Mouse (Mus musculus): ENCODE results near the gene Gab2. TPM values are rescaled to one million over a fixed set of nuclear protein-coding genes. Genes with fewer than 3 reads are reported as not detected.

Gene Gab2
- total RNA-seq, 2 experiments from 2014 or later: 14.1 to 16.4 TPM

DNA sequence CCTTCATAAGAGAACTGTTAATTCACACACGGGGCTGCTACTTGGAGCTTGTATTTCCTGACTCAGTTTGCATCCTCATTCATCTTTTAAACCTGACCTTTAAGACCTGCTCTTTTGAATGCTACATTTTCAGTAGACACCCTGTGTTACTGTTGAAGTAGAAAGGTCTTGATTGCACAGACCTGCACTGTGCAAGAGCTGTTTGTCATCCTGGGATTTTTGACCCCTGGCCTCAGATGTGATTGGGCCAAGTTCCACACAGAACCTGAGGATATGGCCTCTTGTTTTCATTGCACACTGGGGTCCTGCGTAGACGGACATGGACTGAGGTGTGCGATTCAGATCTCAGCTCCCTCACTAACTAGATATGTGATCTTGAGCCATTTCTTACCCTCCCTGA, 257.2 kb downstream of the Gab2 start:
- ATAC-seq (replicated peaks; ENCODE audit: poor library complexity, severe bottlenecking): no peak

DNA sequence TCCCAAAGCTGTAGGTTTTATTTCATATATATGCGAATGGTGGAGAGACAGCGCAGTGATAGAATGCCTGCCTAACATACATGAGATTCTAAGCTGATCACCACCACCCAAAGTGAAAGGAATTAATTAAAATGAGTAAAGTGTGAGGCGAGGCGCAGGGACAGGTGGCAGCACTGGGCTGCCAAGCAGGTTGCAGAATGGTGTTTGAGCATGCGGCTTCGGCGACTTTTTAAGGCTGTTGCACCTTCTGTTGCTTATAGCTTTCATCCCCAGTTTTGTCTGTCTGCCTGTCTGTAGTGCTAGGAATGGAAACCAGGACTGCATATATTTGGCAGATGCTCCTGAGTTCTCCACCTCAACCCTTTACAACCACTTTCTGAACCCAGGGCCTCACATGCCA, 258.2 kb downstream of the Gab2 start:
- ATAC-seq (replicated peaks; ENCODE audit: poor library complexity, severe bottlenecking): no peak

DNA sequence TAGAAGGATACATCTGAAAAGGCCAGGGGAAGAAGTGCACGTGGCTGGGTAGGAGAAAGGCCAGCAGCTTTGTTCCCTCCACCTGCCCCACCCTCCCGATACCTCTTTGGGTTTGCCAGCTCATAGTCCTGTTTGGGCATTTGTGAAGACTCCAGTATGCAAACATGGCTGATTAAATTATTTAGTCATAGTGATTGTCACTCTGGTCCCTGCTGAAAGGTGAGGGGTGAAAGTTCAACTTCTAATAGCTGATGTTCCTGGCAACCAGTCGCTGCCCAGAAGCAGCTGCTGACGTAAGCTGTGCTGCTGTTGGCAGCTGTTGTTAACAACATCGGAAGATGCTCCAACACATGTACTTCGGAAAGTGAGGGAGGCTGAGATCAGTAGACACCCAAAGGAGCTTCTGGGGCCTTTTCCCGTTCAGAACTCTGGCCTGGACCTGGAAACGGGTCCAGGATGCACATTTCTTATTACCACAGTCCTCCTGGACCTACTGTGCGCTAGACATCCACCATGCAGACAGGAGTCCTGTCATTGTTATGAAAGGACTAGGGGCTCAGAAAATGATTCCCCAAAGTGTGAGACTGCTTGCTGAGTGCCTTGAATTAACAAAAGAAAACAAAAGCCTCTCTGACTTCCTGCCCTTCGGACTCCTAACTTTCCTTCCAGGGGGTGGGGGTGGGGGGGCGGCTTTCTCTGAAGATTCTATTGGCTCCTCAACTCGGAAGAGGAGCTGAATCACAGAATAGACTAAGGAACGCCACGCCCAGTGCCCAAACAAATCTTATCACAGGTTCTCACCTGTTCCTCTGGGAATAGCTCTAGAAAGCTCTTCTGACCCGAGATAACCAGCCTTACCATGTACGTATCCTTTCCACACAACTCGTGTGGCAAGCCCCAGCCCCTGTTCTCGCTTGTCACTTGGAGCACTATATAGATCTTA, 259.8 kb downstream of the Gab2 start:
- ATAC-seq (replicated peaks; ENCODE audit: poor library complexity, severe bottlenecking): no peak

DNA sequence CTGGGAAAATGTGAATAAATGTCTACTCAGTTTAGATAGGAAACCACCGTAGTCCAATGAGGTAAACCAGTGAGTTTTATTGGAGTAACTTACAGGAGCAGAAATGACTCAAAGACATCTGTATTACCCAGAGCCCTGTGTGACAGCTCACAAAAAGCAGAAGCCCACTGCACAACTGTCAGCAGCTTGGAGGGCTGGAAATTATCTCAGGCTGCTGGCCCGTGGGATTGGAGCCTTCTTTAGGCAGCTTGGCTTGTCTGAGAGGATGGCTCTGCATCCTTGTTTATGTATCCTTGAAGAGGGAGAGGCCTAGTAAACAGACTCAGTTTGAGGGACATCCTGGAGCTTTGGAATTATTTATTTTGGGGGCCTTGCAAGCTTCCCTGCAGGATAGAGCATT, 261.6 kb downstream of the Gab2 start:
- ATAC-seq (replicated peaks; ENCODE audit: poor library complexity, severe bottlenecking): no peak

DNA sequence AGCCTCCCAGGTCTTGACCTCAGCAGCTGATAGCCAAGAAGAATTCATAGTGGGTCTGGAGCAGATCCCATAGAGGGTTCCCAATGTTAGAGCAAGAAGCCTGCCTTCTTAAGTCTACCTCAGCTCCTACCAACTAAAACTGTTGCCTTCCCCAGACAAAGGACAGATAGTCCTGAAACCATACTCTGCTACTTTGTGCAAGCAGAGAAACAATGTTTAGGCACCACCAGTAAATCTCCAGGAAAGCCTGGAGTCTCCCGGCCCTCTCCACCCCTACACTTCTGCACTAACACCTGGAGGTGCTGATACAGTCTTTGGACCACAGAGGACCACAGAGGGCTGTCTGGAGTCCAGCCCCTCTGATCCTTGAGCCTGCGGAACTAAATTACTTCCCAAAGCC, 263.3 kb downstream of the Gab2 start:
- no peak for ATAC-seq (replicated peaks; ENCODE audit: poor library complexity, severe bottlenecking)

DNA sequence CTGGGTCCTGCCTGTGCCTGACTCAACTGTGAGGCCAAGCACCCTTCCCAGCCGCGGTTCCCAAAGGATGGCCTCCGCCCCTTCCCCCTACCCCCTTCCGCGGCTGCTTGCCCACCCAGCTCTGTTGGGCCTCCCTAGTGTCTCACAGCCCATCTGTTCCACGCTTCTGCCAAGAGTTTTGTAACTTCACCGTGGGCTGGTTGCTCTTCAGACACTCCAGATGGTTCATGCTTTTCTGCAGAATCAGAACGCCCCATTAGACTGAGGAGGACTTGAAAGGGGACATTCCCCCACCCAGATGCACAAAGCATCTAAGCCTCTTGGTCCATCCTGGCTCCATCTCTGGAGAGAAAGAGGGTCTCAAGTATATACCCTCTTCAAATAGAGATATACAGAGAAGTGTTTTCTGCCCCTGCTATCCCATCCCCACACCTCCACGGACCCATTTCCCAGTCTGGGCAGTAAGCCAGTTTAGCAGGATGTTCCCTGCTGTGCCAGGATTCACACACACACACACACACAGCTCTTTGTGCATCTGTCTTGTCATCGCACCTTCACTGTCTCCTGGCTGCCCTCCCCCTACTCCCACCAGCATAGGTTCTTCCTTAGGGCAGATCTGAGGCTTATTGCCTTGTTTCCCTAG, 264.0 kb downstream of the Gab2 start:
- ATAC-seq (replicated peaks; ENCODE audit: poor library complexity, severe bottlenecking): no peak

DNA sequence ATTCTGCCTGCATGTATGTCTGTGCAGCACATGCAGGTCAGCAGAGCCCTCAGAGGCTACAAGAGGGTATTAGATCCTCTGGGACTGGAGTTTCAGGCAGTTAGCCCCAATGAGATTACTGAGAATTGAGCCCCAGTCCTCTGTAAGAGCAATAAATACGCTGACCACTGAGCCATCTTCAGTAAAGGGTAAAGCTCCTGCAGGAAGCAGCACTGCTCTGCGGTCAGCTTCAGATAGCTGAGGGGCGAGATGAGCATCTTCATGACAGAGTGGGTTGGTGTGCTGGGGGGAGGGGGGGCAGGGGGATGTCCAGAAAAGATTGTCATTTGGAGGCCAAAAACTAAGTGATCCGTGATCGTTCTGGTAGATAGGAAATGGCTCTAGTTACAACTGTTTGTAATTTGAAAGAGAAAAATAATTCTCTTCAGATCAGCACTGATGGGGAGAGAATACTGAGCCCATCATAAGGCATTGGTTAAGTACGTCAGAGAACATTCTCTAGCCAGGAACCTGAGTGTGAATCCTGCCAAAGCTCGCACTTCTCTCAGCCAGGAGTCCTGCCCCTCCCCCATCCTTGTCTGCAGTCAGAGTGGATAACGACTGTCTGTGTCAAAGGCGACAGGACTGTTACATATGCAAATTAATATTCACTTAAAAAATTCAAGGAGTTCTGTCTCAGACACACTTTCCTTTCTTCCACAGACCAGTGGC, 264.9 kb downstream of the Gab2 start:
- ATAC-seq (replicated peaks; ENCODE audit: poor library complexity, severe bottlenecking): no peak

DNA sequence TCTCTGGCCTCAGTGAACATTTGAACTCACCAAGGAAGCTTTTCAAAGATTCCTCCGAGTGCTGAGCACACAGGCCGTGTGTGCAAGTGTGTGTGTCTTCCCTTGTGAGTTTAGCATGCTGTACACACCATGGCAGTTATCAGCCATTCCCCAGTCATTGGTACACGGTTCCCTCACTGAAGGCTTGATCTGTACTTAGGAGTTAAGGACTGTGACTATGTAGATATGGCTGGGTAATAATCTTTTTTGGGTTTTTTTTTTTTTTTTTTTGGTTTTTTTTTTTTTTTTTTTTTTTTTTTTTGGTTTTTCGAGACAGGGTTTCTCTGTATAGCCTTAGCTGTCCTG, 265.4 kb downstream of the Gab2 start:
- no peak for ATAC-seq (replicated peaks; ENCODE audit: poor library complexity, severe bottlenecking)

DNA sequence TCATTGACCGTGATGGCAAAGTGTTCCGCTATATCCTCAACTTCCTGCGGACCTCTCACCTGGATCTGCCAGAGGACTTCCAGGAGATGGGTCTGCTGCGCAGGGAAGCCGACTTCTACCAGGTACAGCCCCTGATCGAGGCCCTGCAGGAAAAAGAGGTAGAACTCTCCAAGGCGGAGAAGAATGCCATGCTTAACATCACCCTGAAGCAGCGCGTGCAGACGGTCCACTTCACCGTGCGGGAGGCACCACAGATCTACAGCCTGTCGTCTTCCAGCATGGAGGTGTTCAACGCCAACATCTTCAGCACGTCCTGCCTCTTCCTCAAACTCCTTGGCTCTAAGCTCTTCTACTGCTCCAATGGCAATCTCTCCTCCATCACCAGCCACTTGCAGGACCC, 266.1 kb downstream of the Gab2 start:
- no peak for ATAC-seq (replicated peaks; ENCODE audit: poor library complexity, severe bottlenecking)

DNA sequence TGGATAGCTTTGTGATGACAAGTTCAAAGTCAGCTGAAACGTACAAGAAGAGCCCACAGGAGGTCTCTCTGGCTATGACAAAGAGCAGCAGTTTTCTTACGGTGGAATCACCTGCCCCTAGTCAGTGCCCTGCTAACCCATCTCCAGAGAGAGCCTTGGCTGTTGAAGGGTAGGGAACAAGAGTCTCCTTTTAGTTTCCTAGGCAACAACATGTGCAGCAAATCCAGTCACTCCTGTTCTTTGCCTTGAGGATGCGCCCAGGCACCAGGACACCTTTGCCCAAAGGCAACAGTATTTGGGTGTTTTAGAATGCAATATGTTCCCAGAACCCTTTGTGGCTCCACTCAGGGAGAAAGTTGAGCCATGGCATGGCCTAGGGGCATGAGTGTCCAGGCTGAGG, 266.9 kb downstream of the Gab2 start:
- ATAC-seq (replicated peaks; ENCODE audit: poor library complexity, severe bottlenecking): no peak

DNA sequence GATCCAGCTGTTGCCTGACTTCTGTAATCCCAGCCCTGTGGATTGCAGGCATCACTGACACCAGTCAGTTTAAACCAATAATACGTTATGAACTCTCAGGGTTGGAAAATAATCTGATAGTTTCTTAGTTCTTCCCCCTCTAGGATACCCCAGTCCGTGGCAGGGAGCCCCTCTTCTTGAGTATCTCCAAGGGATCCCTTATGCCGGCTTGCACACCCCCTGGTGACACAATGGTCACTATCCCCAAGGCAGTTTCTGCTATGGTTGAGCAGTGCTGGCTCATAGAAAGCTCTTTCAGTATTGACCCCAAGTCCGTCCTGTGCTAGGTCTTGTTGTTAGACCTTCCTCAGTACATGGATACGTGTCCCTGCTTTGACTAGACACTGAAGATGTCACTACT, 267.4 kb downstream of the Gab2 start:
- no peak for ATAC-seq (replicated peaks; ENCODE audit: poor library complexity, severe bottlenecking)

DNA sequence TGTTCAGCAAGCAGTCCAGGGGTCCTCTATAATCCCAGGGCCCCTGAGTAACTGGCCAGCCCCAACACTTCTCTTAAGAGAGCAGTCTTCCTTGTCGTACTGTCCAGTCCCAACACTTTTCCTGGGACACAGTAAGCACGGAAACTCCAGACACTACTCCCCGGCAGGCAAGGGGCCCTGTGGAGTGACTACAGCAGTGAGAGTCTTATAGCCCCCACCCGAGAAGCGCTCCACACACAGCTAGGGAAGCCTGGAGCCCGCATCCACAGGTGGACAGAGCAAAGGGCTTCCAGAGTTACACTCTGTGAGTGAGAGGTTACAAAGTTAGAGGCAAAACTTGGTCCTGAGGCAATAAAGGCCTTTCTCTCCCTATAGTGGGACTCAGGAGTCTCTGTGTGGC, 268.1 kb downstream of the Gab2 start:
- ATAC-seq (replicated peaks; ENCODE audit: poor library complexity, severe bottlenecking): no peak

DNA sequence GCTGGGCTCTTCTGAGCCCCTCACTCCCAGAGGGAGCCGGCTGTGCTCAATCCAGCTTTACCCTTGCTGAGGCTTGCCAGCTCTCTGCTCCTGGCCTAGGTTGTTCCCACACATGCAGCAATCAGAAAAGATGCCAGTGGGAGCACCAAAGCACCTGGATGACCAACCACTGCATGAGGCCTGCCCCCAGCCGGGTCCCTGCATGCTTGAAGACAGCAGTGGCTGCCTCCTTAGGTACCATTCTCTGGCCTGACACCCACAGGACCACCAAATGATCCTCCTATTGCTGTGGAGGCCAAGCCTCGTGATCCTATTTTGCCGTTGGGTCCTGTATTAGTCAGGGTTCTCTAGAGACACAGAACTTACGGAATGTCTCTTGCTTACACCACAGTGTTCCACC, 269.5 kb downstream of the Gab2 start:
- ATAC-seq (replicated peaks; ENCODE audit: poor library complexity, severe bottlenecking): no peak

DNA sequence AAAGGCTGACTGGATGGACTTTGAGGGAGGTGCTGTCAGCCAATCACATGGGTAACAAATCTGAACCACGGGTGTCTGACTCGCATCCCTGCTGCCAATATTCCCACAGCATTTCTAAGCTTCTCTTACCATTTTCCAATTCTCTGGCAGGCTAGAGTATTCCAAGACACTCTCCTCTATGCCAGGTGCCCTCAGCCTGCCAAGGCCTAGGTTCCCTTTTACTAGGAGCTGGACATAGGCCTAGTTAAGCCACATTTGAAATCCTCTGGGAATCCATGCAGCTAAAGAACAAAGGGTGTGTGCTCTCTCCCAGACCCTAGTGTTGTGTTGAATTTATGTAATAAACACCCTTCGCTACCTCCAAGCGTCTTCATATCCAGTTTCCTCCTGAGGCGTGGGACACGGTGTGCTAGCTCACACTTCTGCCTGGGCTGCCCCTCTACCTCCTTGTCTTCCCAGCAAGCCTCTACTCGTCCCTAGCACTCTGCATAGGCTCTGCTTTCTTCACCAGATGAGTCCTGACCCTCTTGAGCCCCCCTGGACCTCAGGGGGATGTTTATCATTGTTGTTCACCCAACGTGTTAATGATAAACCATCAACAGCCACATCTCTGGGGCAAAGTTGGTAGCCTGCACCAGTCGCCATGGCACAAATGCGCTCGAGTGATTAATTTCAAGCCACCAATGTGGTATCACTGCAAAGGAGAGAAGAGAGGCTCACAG, 270.6 kb downstream of the Gab2 start:
- no peak for ATAC-seq (replicated peaks; ENCODE audit: poor library complexity, severe bottlenecking)

DNA sequence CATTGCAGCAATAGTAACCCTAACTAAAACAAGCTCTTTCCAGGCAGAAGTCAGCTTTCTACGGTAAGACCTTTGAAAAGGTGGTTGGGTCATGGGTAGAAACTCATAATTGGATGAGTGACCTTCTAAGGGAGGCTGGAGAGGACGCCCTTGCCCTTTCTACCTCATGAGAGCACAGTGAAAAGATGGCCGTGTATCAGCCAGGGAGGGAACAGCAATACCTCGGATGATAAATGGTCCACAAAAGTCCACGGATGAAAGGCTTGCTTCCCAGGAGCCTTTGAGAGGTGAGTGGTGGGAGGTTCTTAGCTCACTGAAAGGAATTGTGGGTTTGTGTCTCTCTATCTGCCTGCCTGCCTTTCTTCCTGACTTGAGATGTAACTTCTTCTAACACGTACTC, 272.0 kb downstream of the Gab2 start:
- no peak for ATAC-seq (replicated peaks; ENCODE audit: poor library complexity, severe bottlenecking)

DNA sequence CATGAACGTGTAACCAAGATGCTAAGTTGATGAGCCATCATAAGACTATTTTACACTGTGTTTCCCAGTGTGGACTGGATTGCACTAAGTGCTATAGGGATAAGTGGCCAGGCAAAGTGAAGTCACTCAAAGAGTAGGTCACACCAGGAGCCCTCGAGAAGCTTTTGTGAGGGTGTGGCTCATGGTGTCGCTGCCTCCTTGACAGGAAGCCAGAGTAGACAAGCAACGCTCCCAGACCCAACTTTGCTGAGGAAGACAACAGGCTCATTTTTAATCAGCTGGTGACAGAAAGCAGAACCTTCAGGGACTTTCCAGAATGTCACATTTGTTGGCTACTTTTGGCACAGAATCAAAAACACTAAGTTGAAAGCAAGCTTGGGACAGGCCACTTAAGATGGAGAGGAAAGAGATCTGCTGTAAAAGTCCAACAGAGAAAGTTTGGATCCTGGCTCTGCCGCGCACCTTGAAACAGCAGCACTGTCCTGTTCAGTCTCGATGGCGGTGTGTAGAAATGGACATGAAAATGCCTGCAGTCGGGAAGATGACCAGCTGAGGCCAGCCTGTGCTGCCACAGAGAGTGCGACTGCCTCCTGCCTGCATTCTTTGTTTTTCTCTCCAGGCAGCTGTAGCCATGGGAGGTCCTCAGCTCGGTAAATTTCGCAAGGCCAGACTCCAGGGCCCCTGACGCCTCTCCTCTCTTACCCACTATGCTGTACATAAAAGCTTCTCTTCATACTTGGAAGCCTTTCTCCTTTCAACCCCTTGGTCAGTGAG, 273.9 kb downstream of the Gab2 start:
- ATAC-seq (replicated peaks; ENCODE audit: poor library complexity, severe bottlenecking): peak; percentile 64

DNA sequence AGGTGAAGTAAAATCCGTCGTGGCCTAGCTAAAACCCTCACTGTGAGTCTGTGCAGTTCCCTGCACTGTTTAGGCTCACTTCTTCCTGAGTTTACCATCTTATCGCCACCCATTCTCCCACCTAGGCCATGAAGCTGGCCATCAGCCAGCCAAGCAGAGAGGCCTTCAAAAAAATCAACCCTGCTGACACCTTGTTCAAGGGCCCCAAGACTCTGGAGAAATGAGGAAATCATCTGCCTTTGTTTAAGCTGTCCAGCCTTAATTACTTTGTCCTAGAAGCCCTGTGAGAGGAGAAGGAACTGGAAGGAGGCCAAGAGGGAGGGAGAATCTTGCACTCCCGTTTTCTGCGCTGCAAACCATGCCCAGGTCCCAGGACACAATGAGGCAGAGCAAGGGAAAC, 274.9 kb downstream of the Gab2 start:
- 0 out of 2 replicates have a peak, but pooled peaks have one; percentile 9 for ATAC-seq (replicated peaks; ENCODE audit: poor library complexity, severe bottlenecking)

DNA sequence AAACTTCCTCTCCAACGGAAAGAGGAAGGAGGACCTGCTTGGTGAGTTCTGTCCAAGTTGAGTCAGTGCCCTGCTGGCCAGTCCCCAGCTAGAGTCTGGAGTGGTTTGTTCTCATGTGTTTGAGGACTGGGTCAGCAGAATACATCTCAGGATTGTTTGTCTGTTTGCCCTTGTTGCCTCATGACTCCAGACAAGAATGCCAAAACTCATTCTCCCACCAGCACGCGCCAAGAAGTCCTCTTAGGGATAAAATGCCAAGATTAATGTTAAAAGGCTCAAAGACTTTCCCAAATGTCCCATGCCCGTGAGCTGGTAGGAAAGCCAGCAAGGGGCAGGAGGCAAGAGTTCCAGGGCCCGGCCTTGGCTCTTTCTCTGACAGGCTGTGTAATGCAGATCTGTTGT, 275.5 kb downstream of the Gab2 start:
- peak; percentile 55 for ATAC-seq (replicated peaks; ENCODE audit: poor library complexity, severe bottlenecking)

DNA sequence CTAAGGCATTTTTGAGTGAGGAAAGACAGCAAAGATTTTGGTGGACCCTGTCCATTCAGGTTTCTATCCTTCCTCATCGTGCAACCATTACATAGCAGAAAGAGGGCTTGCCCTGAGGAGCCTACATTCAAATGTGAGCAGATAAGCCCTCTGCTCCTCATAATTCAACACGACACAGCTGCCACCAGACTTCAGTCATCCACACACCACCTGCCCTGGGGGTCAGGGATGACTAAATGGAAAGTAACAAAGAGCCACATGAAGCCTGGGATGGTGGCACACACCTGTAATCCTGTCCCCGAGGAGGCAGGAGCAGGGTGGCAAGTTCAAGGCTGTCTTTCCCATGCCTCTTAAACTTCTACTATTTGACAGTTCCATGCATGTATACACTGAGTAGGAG, 276.5 kb downstream of the Gab2 start:
- ATAC-seq (replicated peaks; ENCODE audit: poor library complexity, severe bottlenecking): no peak

DNA sequence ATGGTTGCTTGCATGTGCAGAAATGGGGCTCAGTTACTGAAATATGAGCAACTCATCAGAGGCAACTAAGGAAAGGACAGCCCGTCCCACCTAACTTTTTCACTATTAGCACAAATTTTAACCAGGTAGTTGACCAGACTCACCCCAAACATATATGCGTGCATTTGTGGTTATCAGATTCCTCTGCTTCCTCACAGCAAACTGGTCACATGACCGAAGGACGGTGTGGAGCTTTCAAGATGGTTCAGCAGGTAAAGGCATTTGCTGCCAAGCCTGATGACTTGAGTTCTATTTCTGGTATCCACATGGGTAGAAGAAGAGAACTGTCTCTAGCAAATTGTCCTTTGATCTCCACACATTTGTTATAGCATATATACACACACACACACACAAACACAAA, 277.0 kb downstream of the Gab2 start:
- ATAC-seq (replicated peaks; ENCODE audit: poor library complexity, severe bottlenecking): no peak

All from granulocyte monocyte progenitor cell, adult 5-6 weeks (primary cell).